In genomic region chr19:3839686-3840085, GRCm38 (mm10) we compare ENCODE assay signal across 20 mouse cellular contexts. TPM values are rescaled to one million over a fixed set of nuclear protein-coding genes. Genes with fewer than 3 reads are reported as not detected.
DNase-seq lines count a peak whose midpoint lies in the region; ATAC-seq lines count a peak whose summit lies in the region.
"Had no signal": no experiment of that assay in that cellular context is flagged by ENCODE, and none has a peak within 500 bp of the region (broad histone marks: within the 10 kb centered on the region; RNA-seq: fewer than 3 reads in every experiment).

No protein-coding gene starts in this region.

- no peak overlapping the region for H3K4me2 ChIP-seq in lung, embryonic 15.5 days
- no peak overlapping the region for H3K4me2 ChIP-seq in stomach, embryonic 16.5 days (ENCODE audit: low read depth, low read length)
- H3K4me2 ChIP-seq: heart, embryonic 13.5 days; hindbrain, embryonic 13.5 days had no signal

- no peak for ATAC-seq in lung, embryonic 15.5 days (ENCODE audit: borderline replicate concordance, extremely low read depth, low FRiP score, low TSS enrichment)
- ATAC-seq in stomach, embryonic 16.5 days (ENCODE audit: insufficient read depth, low FRiP score): no peak
- ATAC-seq: forebrain, embryonic 14.5 days; midbrain, embryonic 16.5 days had no signal

- peak; percentile 11 for DNase-seq in adrenal gland, postnatal 14 days
- DNase-seq in adrenal gland, adult 8-10 months: no peak
- DNase-seq in lung, postnatal 14 days: no peak
- peak; percentile 64 for DNase-seq in NIH3T3 (ENCODE audit: low read depth)
- DNase-seq in neural tube, embryonic 10.5 days (ENCODE audit: extremely low spot score, low spot score): no peak
- no peak for DNase-seq in right cerebral cortex, postnatal 36 days (ENCODE audit: low spot score in 2 of 2)
- DNase-seq: adrenal gland, postnatal 10 days; cerebellum, adult 11 months; gastrocnemius, postnatal 14 days; heart, adult 18-20 months; liver; right cerebral cortex, postnatal 25 days had no signal

- H3K9ac ChIP-seq in lung, embryonic 15.5 days: no peak overlapping the region
- no peak overlapping the region for H3K9ac ChIP-seq in stomach, embryonic 16.5 days (ENCODE audit: low read length)
- H3K9ac ChIP-seq: heart, embryonic 13.5 days; hindbrain, embryonic 13.5 days had no signal

- H3K27me3 ChIP-seq in lung, embryonic 15.5 days: no peaks in the 10 kb centered on the region
- no peaks in the 10 kb centered on the region for H3K27me3 ChIP-seq in stomach, embryonic 16.5 days (ENCODE audit: control insufficient read depth, insufficient read depth, low read length)
- H3K27me3 ChIP-seq: heart, embryonic 13.5 days; hindbrain, embryonic 13.5 days had no signal

- H3K36me3 ChIP-seq in lung, embryonic 15.5 days: no peaks in the 10 kb centered on the region
- no peaks in the 10 kb centered on the region for H3K36me3 ChIP-seq in stomach, embryonic 16.5 days (ENCODE audit: control insufficient read depth, insufficient read depth, low read length)
- H3K36me3 ChIP-seq: heart, embryonic 13.5 days; hindbrain, embryonic 13.5 days had no signal

- no peak overlapping the region for H3K4me3 ChIP-seq in lung, embryonic 15.5 days
- H3K4me3 ChIP-seq in stomach, embryonic 16.5 days (replicated peaks; ENCODE audit: low read length): no peak overlapping the region
- H3K4me3 ChIP-seq: erythroblast, embryonic 14.5 days; heart, embryonic 13.5 days; hindbrain, embryonic 13.5 days; megakaryocyte, embryonic 14.5 days had no signal

- 27% methylated on average over 2 of the region's 2 CpGs for WGBS in lung, embryonic 15.5 days
- WGBS in stomach, embryonic 16.5 days: 36% methylated on average over 2 of the region's 2 CpGs

- peak overlapping the region; percentile 89 for H3K27ac ChIP-seq in lung, embryonic 15.5 days
- H3K27ac ChIP-seq in stomach, embryonic 16.5 days (ENCODE audit: low read length): peak overlapping the region; percentile 83
- H3K27ac ChIP-seq: heart, embryonic 13.5 days; hindbrain, embryonic 13.5 days had no signal

- no peaks in the 10 kb centered on the region for H3K9me3 ChIP-seq in lung, embryonic 15.5 days
- no peaks in the 10 kb centered on the region for H3K9me3 ChIP-seq in stomach, embryonic 16.5 days (replicated peaks; ENCODE audit: control insufficient read depth, low read length)
- H3K9me3 ChIP-seq: heart, embryonic 13.5 days; hindbrain, embryonic 13.5 days had no signal

- H3K4me1 ChIP-seq in lung, embryonic 15.5 days: peaks cover 25% of the 10 kb centered on the region
- peaks cover 4% of the 10 kb centered on the region; the same call in 1 of the 2 replicates for H3K4me1 ChIP-seq in stomach, embryonic 16.5 days (ENCODE audit: control insufficient read depth, insufficient read depth, low read length)
- H3K4me1 ChIP-seq: hindbrain, embryonic 13.5 days had no signal

RNA-seq across cellular contexts. Expression of gene Chka, which starts 11.9 kb away (rescaled TPM):
- total RNA-seq in adrenal gland, postnatal 14 days (2021): 52.0 and 82.2 TPM in 2 replicates
- 100 to 1,000 TPM in 1 of 4 experiments, 10 to 100 TPM in 3; 69.8 to 329 (median 93.5) TPM for total RNA-seq in adrenal gland, adult 8-10 months (2022)
- polyA plus RNA-seq in lung, embryonic 15.5 days (2015; fragmentation: Nextera tagmentation; extraction: Ambion mirVana): 55.8 and 68.1 TPM in 2 replicates
- polyA plus RNA-seq in stomach, embryonic 16.5 days (2015; fragmentation: Nextera tagmentation; extraction: Ambion mirVana): 42.2 and 44.4 TPM in 2 replicates

Comparison
In these comparisons a context has a peak if more than half of its experiments do, and no peak if none do; other contexts are left out.
1. DNase-seq: peak in adrenal gland, postnatal 14 days (single experiment) and NIH3T3 (single experiment); none in adrenal gland, adult 8-10 months (single experiment), lung, postnatal 14 days (single experiment), neural tube, embryonic 10.5 days (single experiment) and right cerebral cortex, postnatal 36 days (0 of 2).